Mouse (Mus musculus): ENCODE results near the gene Adgrv1. TPM values are rescaled to one million over a fixed set of nuclear protein-coding genes. Genes with fewer than 3 reads are reported as not detected.

Gene Adgrv1
- polyA plus RNA-seq, 1 experiment from 2014 or later, result 0.87 TPM

- Histone ChIP-seq H3K27ac (ENCODE audit: low read depth) (no peak overlapping the region), H3K27me3 (ENCODE audit: insufficient read depth, low read length) (no peaks in the 10 kb centered on the region), H3K4me3 (ENCODE audit: low read depth, low read length) (no peak overlapping the region), H3K36me3 (replicated peaks; ENCODE audit: insufficient read depth, low read length) (no peaks in the 10 kb centered on the region), H3K9me3 (ENCODE audit: low read length) (no peaks in the 10 kb centered on the region), H3K9ac (replicated peaks) (no peak overlapping the region), H3K4me1 (ENCODE audit: insufficient read depth) (no peaks in the 10 kb centered on the region), H3K4me2 (ENCODE audit: low read depth, low read length) (no peak overlapping the region)
- ATAC-seq (no peak), DNase-seq (no peak)
- 80% methylated on average over 7 of the region's 7 CpGs for WGBS (ENCODE audit: insufficient replicate concordance)
- no peak for TF ChIP-seq CTCF (IDR thresholded peaks at IDR 0.05; ENCODE audit: low read depth)
- no peak for TF ChIP-seq EP300 (IDR thresholded peaks at IDR 0.05; ENCODE audit: low read depth)
Observed at GRCm38 (mm10) chr13:81449198-81449597, 183.8 kb downstream of the Adgrv1 start.

DNA sequence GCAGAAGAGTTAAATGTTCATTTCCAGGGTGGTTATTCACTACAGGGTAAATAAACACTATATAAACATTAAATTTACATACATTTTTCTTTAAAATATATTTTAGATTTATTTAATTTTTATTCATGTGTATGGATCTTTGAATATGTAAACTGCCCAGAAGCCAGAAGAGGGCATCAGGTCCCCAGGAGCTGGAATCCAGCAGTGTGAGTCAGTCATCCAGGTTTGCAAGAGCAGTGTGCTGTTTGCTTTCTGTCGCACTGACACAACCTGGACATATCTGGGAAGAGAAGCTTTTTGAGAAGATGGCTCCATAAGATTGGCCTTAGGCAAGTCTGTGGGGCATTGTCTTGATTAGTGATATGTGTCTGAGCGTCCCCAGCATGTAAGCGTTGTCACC lies 191.5 kb downstream of the Adgrv1 start:
- Histone ChIP-seq H3K27ac (ENCODE audit: low read depth) (no peak overlapping the region), H3K27me3 (ENCODE audit: insufficient read depth, low read length) (no peaks in the 10 kb centered on the region; the same call in 1 of the 2 replicates), H3K4me2 (ENCODE audit: low read depth, low read length) (no peak overlapping the region), H3K9me3 (ENCODE audit: low read length) (no peaks in the 10 kb centered on the region), H3K4me3 (ENCODE audit: low read depth, low read length) (no peak overlapping the region), H3K9ac (replicated peaks) (no peak overlapping the region), H3K4me1 (ENCODE audit: insufficient read depth) (no peaks in the 10 kb centered on the region), H3K36me3 (replicated peaks; ENCODE audit: insufficient read depth, low read length) (no peaks in the 10 kb centered on the region)
- TF ChIP-seq CTCF (IDR thresholded peaks at IDR 0.05; ENCODE audit: low read depth) (no peak), EP300 (IDR thresholded peaks at IDR 0.05; ENCODE audit: low read depth) (no peak)
- 76% methylated on average over 3 of the region's 3 CpGs for WGBS (ENCODE audit: insufficient replicate concordance)
- ATAC-seq (no peak), DNase-seq (no peak)

GRCm38 (mm10) chr13:81439390-81440025 lies 193.4 kb downstream of the Adgrv1 start:
- Histone ChIP-seq H3K36me3 (replicated peaks; ENCODE audit: insufficient read depth, low read length) (no peaks in the 10 kb centered on the region), H3K9ac (replicated peaks) (no peak overlapping the region), H3K4me1 (ENCODE audit: insufficient read depth) (no peaks in the 10 kb centered on the region), H3K9me3 (ENCODE audit: low read length) (no peaks in the 10 kb centered on the region), H3K4me3 (ENCODE audit: low read depth, low read length) (no peak overlapping the region), H3K4me2 (ENCODE audit: low read depth, low read length) (no peak overlapping the region), H3K27ac (ENCODE audit: low read depth) (no peak overlapping the region), H3K27me3 (ENCODE audit: insufficient read depth, low read length) (no peaks in the 10 kb centered on the region; the same call in 1 of the 2 replicates)
- TF ChIP-seq EP300 (IDR thresholded peaks at IDR 0.05; ENCODE audit: low read depth), result no peak
- peak; percentile 90 for TF ChIP-seq CTCF (IDR thresholded peaks at IDR 0.05; ENCODE audit: low read depth)
- WGBS (ENCODE audit: insufficient replicate concordance), result 38% methylated on average over 12 of the region's 12 CpGs
- no peak for ATAC-seq
- DNase-seq, result peak; percentile 72

DNA sequence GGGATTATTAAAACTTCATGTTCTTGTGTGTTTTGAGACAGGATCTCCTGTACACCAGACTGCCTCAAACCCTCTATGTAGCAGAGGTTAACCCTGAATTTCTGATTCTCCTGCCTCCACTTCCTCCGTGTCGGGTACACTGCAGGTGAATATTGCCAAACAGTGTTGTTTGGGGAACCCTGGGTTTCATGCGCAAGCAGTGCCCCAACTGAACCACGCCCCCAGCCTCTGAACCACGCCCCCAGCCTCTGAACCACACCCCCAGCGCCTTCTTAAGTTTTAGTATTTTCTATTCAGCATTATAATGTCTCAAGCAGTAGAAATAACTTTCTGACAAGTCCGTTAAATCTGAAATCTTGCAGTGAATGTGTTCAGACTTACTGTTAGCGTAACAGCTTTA lies 195.9 kb downstream of the Adgrv1 start:
- Histone ChIP-seq H3K27me3 (ENCODE audit: insufficient read depth, low read length) (no peaks in the 10 kb centered on the region; the same call in 1 of the 2 replicates), H3K9me3 (ENCODE audit: low read length) (no peaks in the 10 kb centered on the region), H3K4me3 (ENCODE audit: low read depth, low read length) (no peak overlapping the region), H3K4me1 (ENCODE audit: insufficient read depth) (no peaks in the 10 kb centered on the region), H3K27ac (ENCODE audit: low read depth) (no peak overlapping the region), H3K36me3 (replicated peaks; ENCODE audit: insufficient read depth, low read length) (no peaks in the 10 kb centered on the region), H3K9ac (replicated peaks) (no peak overlapping the region), H3K4me2 (ENCODE audit: low read depth, low read length) (no peak overlapping the region)
- 47% methylated on average over 8 of the region's 8 CpGs for WGBS (ENCODE audit: insufficient replicate concordance)
- ATAC-seq, result no peak
- DNase-seq, result no peak
- TF ChIP-seq CTCF (IDR thresholded peaks at IDR 0.05; ENCODE audit: low read depth) (no peak), EP300 (IDR thresholded peaks at IDR 0.05; ENCODE audit: low read depth) (no peak)

DNA sequence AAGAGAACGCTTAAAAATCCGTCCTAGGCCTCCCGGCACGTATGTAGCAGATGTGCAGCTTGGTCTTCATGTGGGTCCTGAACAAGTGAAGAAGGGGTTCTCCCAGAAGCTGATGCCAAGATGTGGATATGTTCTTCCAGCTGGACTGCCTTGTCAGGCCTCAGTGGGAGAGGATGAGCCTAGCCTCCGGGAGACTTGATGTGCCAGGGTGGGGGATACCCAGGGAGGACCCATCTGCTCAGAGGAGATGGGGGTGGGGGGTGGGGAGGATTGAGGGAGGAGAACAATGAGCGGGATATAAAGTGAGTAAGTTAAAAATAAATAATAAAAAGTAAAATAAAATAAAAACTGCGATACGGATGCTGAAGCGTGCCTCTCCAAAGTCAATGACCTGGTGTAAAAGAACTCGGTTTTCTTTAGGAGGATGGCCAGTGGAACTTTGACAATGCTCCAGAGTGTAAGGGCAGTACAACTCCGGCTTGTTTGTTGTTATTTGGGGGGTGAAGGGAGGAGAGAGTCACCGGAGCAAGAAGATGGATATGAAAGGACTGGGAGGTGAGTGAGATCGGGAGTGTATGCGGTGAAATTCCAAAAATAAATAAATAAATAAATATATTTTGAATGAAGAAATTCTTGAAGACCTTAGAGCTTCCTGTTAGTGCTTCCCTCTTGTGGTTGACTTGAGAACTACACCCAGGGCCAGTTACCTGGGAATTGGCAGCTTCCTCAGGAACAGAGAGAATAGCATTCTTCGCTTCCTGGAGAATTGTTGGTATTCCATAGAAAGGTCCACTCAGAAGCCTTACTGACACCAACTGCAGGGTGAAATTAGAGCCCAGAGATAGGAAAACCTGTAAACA lies 205.8 kb downstream of the Adgrv1 start:
- ATAC-seq (no peak), DNase-seq (peak; percentile 48)
- no peaks in the 10 kb centered on the region for H3K4me1 ChIP-seq (ENCODE audit: insufficient read depth)
- no peaks in the 10 kb centered on the region for H3K9me3 ChIP-seq (ENCODE audit: low read length)
- WGBS (ENCODE audit: insufficient replicate concordance), result 66% methylated on average over 15 of the region's 15 CpGs
- H3K9ac ChIP-seq (replicated peaks), result no peak overlapping the region
- H3K4me2 ChIP-seq (ENCODE audit: low read depth, low read length), result no peak overlapping the region
- no peaks in the 10 kb centered on the region for H3K36me3 ChIP-seq (replicated peaks; ENCODE audit: insufficient read depth, low read length)
- H3K27ac ChIP-seq (ENCODE audit: low read depth), result no peak overlapping the region
- no peak for TF ChIP-seq EP300 (IDR thresholded peaks at IDR 0.05; ENCODE audit: low read depth)
- peak; percentile 71 for TF ChIP-seq CTCF (IDR thresholded peaks at IDR 0.05; ENCODE audit: low read depth)
- H3K4me3 ChIP-seq (ENCODE audit: low read depth, low read length), result no peak overlapping the region
- no peaks in the 10 kb centered on the region for H3K27me3 ChIP-seq (ENCODE audit: insufficient read depth, low read length)

GRCm38 (mm10) chr13:81425111-81425510 lies 207.8 kb downstream of the Adgrv1 start:
- no peak overlapping the region for H3K4me3 ChIP-seq (ENCODE audit: low read depth, low read length)
- H3K27ac ChIP-seq (ENCODE audit: low read depth), result no peak overlapping the region
- H3K27me3 ChIP-seq (ENCODE audit: insufficient read depth, low read length), result no peaks in the 10 kb centered on the region
- TF ChIP-seq EP300 (IDR thresholded peaks at IDR 0.05; ENCODE audit: low read depth), result no peak
- no peak for TF ChIP-seq CTCF (IDR thresholded peaks at IDR 0.05; ENCODE audit: low read depth)
- no peaks in the 10 kb centered on the region for H3K9me3 ChIP-seq (ENCODE audit: low read length)
- no peak overlapping the region for H3K4me2 ChIP-seq (ENCODE audit: low read depth, low read length)
- no peak overlapping the region for H3K9ac ChIP-seq (replicated peaks)
- no peaks in the 10 kb centered on the region for H3K4me1 ChIP-seq (ENCODE audit: insufficient read depth)
- no peak for ATAC-seq
- 74% methylated on average over 6 of the region's 6 CpGs for WGBS (ENCODE audit: insufficient replicate concordance)
- no peaks in the 10 kb centered on the region for H3K36me3 ChIP-seq (replicated peaks; ENCODE audit: insufficient read depth, low read length)
- no peak for DNase-seq

All from liver, postnatal 0 days (tissue).